Mouse (Mus musculus): ENCODE data around the gene Wnt3.

The Wnt3 gene

GRCm38 (mm10) chr11:103772505-103773386, 1.2 kb upstream of the Wnt3 start:
- in situ Hi-C loops (cut with MboI), result loop anchor here (25.0 kb wide), 1 partner anchor 415 kb away; the partner anchor contains the start of gene Sppl2c

GRCm38 (mm10) chr11:103774228-103774530, 229 bp downstream of the Wnt3 start:
- in situ Hi-C loops (cut with MboI), result loop anchor here (25.0 kb wide), 1 partner anchor 413 kb away; the partner anchor contains the start of gene Sppl2c

GRCm38 (mm10) chr11:103780152-103780551, 6.2 kb downstream of the Wnt3 start:
- in situ Hi-C loops (cut with MboI), result no loop called here

GRCm38 (mm10) chr11:103789951-103790350, 16.0 kb downstream of the Wnt3 start:
- in situ Hi-C loops (cut with MboI), result no loop called here

GRCm38 (mm10) chr11:103801128-103801527, 27.2 kb downstream of the Wnt3 start:
- in situ Hi-C loops (cut with MboI), result no loop called here

- in situ Hi-C loops (cut with MboI), result no loop called here
These were observed 30.2 kb downstream of the Wnt3 start for GRCm38 (mm10) chr11:103804126-103804525.

GRCm38 (mm10) chr11:103804804-103805203, 30.9 kb downstream of the Wnt3 start:
- in situ Hi-C loops (cut with MboI), result no loop called here

- in situ Hi-C loops (cut with MboI), result no loop called here
These were observed 34.0 kb downstream of the Wnt3 start for GRCm38 (mm10) chr11:103807966-103808365.

- in situ Hi-C loops (cut with MboI), result no loop called here
These were observed 35.0 kb downstream of the Wnt3 start for GRCm38 (mm10) chr11:103808771-103809610.

- in situ Hi-C loops (cut with MboI), result no loop called here
These were observed 36.0 kb downstream of the Wnt3 start for GRCm38 (mm10) chr11:103809611-103810598.

- in situ Hi-C loops (cut with MboI), result no loop called here
These were observed 36.7 kb downstream of the Wnt3 start for GRCm38 (mm10) chr11:103810631-103811030.

GRCm38 (mm10) chr11:103811246-103811645, 37.3 kb downstream of the Wnt3 start:
- in situ Hi-C loops (cut with MboI), result no loop called here

- in situ Hi-C loops (cut with MboI), result no loop called here
These were observed 40.9 kb downstream of the Wnt3 start for GRCm38 (mm10) chr11:103814808-103815207.

- in situ Hi-C loops (cut with MboI), result no loop called here
These were observed 42.0 kb downstream of the Wnt3 start for GRCm38 (mm10) chr11:103815986-103816385.

- in situ Hi-C loops (cut with MboI), result no loop called here
These were observed 42.8 kb downstream of the Wnt3 start for GRCm38 (mm10) chr11:103816719-103817118.

GRCm38 (mm10) chr11:103827201-103827600, 53.3 kb downstream of the Wnt3 start:
- in situ Hi-C loops (cut with MboI), result no loop called here

GRCm38 (mm10) chr11:103828866-103829265, 54.9 kb downstream of the Wnt3 start:
- in situ Hi-C loops (cut with MboI), result no loop called here

GRCm38 (mm10) chr11:103829956-103830355, 56.0 kb downstream of the Wnt3 start:
- in situ Hi-C loops (cut with MboI), result no loop called here

- in situ Hi-C loops (cut with MboI), result no loop called here
These were observed 56.5 kb downstream of the Wnt3 start for GRCm38 (mm10) chr11:103830476-103830875.

GRCm38 (mm10) chr11:103831766-103832165, 57.8 kb downstream of the Wnt3 start:
- in situ Hi-C loops (cut with MboI), result no loop called here

- in situ Hi-C loops (cut with MboI), result no loop called here
These were observed 58.4 kb downstream of the Wnt3 start for GRCm38 (mm10) chr11:103832331-103832730.

- in situ Hi-C loops (cut with MboI), result no loop called here
These were observed 65.0 kb downstream of the Wnt3 start for GRCm38 (mm10) chr11:103838955-103839354.
